Mouse (Mus musculus) liver, embryonic 12.5 days (tissue): Measurements from ENCODE around the gene Pakap. TPM values are rescaled to one million over a fixed set of nuclear protein-coding genes. Genes with fewer than 3 reads are reported as not detected.

Experiments used
- ATAC-seq: fragments of 200-750 bp; cut with Nextera tagmentation; 2 replicates; pipeline ENCODE4 v1.8.0; 2017; ENCODE audit warnings: moderate number of reproducible peaks, mild to moderate bottlenecking, moderate library complexity
- H3K27ac ChIP-seq: fragments of 300-500 bp; sonication (generic); 2 replicates; pipeline ENCODE4 v1.5.1; 2016; ENCODE audit warnings: mild to moderate bottlenecking
- H3K27me3 ChIP-seq: fragments of 300-500 bp; sonication (generic); replicated peaks from 2 replicates; pipeline ENCODE4 v1.6.1; 2016; ENCODE audit warnings: mild to moderate bottlenecking, moderate library complexity
- H3K36me3 ChIP-seq: fragments of 300-500 bp; sonication (generic); 2 replicates; pipeline ENCODE4 v1.6.1; 2016; ENCODE audit warnings: mild to moderate bottlenecking, moderate library complexity
- H3K4me1 ChIP-seq: fragments of 300-500 bp; sonication (generic); 2 replicates; pipeline ENCODE4 v1.6.1; 2016
- H3K4me2 ChIP-seq: fragments of 300-500 bp; sonication (generic); 2 replicates; pipeline ENCODE4 v1.6.1; 2016; ENCODE audit warnings: mild to moderate bottlenecking, moderate library complexity
- H3K4me3 ChIP-seq: fragments of 300-500 bp; sonication (generic); 2 replicates; pipeline ENCODE4 v1.5.1; 2016; ENCODE audit warnings: mild to moderate bottlenecking, moderate library complexity
- H3K9ac ChIP-seq: fragments of 300-500 bp; sonication (generic); 2 replicates; pipeline ENCODE4 v1.6.1; 2016; ENCODE audit warnings: mild to moderate bottlenecking, moderate library complexity
- H3K9me3 ChIP-seq: fragments of 300-500 bp; sonication (generic); replicated peaks from 2 replicates; pipeline ENCODE4 v1.6.1; 2016; ENCODE audit warnings: mild to moderate bottlenecking, moderate library complexity
- WGBS: fragments of 180-500 bp; shearing (Covaris S2); methylation state at CpG from one replicate; pipeline ENCODE4 v1.1.7; 2016; ENCODE audit not compliant: insufficient replicate concordance; 5-methylcytosine and 5-hydroxymethylcytosine counted together
- polyA plus RNA-seq: library from polyadenylated mRNA; unstranded; fragments of >200 nt; fragmentation: Nextera tagmentation; extraction: Ambion mirVana; gene quantifications from 2 replicates; pipeline ENCODE4 v1.2.1, GENCODE M21; 2016

The Pakap gene
- polyA plus RNA-seq, 1 experiment from 2014 or later: 2.1 TPM

GRCm38 (mm10) chr4:57733445-57733844, 165.5 kb downstream of the Pakap start:
- Histone ChIP-seq H3K27ac (no peak overlapping the region), H3K4me1 (no peaks in the 10 kb centered on the region), H3K27me3 (no peaks in the 10 kb centered on the region), H3K9me3 (no peaks in the 10 kb centered on the region), H3K4me2 (no peak overlapping the region), H3K36me3 (no peaks in the 10 kb centered on the region), H3K4me3 (no peak overlapping the region), H3K9ac (no peak overlapping the region)
- ATAC-seq: no peak
- WGBS: 59% methylated on average over 3 of the region's 3 CpGs

DNA sequence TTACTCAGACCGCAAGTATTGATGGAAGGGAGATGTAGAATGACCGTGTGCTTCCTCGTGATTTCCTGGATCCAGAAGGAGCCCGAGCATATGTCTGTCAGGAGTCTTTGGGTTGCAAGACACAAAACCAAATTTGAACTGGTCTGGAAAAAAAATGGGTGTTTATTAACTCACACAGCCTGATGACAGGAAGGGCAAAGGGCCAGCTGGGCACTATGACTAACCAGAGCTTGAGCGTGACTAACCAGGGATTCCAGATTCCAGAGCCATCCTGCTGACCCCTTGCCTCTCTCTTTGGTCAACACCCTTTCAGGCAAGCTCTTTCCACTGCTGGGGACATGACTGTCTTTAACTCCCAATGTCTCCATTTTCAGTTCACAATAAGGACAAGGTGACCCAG, 167.4 kb downstream of the Pakap start:
- Histone ChIP-seq H3K9ac (no peak overlapping the region), H3K27me3 (no peaks in the 10 kb centered on the region), H3K4me1 (no peaks in the 10 kb centered on the region), H3K4me2 (no peak overlapping the region), H3K9me3 (no peaks in the 10 kb centered on the region), H3K27ac (no peak overlapping the region), H3K4me3 (no peak overlapping the region), H3K36me3 (no peaks in the 10 kb centered on the region)
- ATAC-seq: no peak
- 69% methylated on average over 5 of the region's 5 CpGs for WGBS

DNA sequence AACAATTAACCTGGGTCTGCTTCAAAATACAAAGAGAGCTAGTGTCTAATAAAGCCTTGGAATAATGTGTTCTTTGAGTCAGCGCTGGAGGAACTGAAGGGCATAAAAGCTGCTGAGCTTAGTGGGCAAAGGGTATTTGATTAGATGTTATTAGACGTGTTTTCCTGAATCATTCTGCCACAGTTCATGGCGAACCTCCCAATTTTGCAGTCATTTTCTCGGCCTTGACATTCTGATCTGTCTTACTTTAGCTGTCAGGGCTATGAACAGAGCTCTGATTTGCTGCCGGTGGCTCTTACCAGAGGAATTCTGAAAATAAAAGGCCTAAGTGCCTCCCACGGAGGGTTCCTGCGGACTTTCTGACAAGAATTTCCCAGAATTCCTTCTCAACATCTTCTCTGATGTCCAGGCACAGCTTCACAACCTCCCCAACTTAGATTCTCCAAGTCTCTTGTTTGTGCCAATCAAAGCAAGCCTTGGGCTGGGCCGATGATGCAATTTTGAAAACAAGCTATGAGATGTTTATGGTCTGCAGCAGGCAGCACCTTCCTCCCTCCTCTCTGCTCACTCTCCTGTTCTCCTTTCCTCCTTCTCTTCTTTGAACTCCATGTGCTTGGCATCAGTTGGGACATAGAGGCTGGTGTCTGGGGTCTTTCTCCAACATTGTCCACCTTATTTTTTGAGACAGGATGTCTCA, 171.0 kb downstream of the Pakap start:
- ATAC-seq: no peak
- no peak overlapping the region for H3K9ac ChIP-seq
- H3K27me3 ChIP-seq: no peaks in the 10 kb centered on the region
- no peaks in the 10 kb centered on the region for H3K9me3 ChIP-seq
- H3K4me2 ChIP-seq: no peak overlapping the region
- H3K36me3 ChIP-seq: no peaks in the 10 kb centered on the region
- H3K4me3 ChIP-seq: no peak overlapping the region
- WGBS: 61% methylated on average over 8 of the region's 8 CpGs
- no peaks in the 10 kb centered on the region for H3K4me1 ChIP-seq
- H3K27ac ChIP-seq: no peak overlapping the region

GRCm38 (mm10) chr4:57743325-57743929, 175.4 kb downstream of the Pakap start:
- no peaks in the 10 kb centered on the region for H3K9me3 ChIP-seq
- 51% methylated on average over 11 of the region's 11 CpGs for WGBS
- no peak overlapping the region for H3K27ac ChIP-seq
- no peak overlapping the region for H3K9ac ChIP-seq
- H3K4me1 ChIP-seq: no peaks in the 10 kb centered on the region
- H3K4me2 ChIP-seq: no peak overlapping the region
- ATAC-seq: no peak
- no peaks in the 10 kb centered on the region for H3K36me3 ChIP-seq
- H3K27me3 ChIP-seq: no peaks in the 10 kb centered on the region
- no peak overlapping the region for H3K4me3 ChIP-seq

- no peaks in the 10 kb centered on the region for H3K36me3 ChIP-seq
- WGBS: 35% methylated on average over 4 of the region's 4 CpGs
- no peaks in the 10 kb centered on the region for H3K4me1 ChIP-seq
- H3K4me2 ChIP-seq: no peak overlapping the region
- H3K27ac ChIP-seq: no peak overlapping the region
- H3K4me3 ChIP-seq: no peak overlapping the region
- H3K9ac ChIP-seq: no peak overlapping the region
- H3K9me3 ChIP-seq: no peaks in the 10 kb centered on the region
- H3K27me3 ChIP-seq: no peaks in the 10 kb centered on the region
- no peak for ATAC-seq
These were observed 182.7 kb downstream of the Pakap start for GRCm38 (mm10) chr4:57750651-57751050.

DNA sequence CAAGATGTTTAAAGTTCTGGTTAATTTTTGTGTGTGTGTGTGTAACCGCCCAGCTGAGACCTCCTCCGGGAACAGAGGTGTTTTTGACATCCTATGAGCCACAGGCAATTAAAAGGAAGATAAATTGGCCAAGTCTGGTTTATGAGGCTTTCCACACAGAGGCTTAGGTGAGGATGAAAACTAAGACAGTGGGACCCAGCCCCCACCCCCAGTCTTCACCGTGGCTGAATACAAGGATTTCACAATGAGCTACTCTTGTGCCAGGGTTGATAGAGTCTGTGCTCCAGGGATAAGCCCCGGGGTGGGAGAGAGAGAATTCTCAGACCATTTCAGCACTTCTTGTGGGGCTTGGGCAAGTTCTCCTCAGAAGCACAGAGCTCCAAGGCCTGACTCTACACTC, 183.1 kb downstream of the Pakap start:
- H3K4me3 ChIP-seq: no peak overlapping the region
- H3K36me3 ChIP-seq: no peaks in the 10 kb centered on the region
- no peaks in the 10 kb centered on the region for H3K4me1 ChIP-seq
- ATAC-seq: no peak
- H3K9me3 ChIP-seq: no peaks in the 10 kb centered on the region
- no peak overlapping the region for H3K9ac ChIP-seq
- H3K27ac ChIP-seq: no peak overlapping the region
- H3K4me2 ChIP-seq: no peak overlapping the region
- no peaks in the 10 kb centered on the region for H3K27me3 ChIP-seq
- 37% methylated on average over 4 of the region's 4 CpGs for WGBS

DNA sequence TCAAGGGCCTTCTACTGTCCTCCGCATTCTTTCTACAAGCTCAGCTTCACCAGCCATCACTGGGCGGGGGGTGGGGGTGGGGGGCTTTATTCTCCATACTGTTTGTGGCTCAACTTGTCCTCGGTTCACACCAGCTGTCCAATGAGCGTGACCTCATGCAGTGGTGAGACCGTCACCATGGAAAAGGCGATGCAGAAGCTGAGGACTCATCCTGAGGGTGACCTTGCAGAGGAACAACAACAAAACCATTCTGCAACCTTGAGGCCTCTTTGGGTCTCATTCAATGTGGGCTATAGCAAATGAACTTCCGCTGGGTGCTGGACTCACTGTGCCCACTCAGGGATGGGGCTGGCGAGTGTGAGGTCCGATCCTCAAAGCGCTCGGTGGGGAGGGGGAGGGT, 183.6 kb downstream of the Pakap start:
- Histone ChIP-seq H3K27ac (no peak overlapping the region), H3K4me2 (no peak overlapping the region), H3K9ac (no peak overlapping the region), H3K36me3 (no peaks in the 10 kb centered on the region), H3K27me3 (no peaks in the 10 kb centered on the region), H3K4me1 (no peaks in the 10 kb centered on the region), H3K4me3 (no peak overlapping the region), H3K9me3 (no peaks in the 10 kb centered on the region)
- no peak for ATAC-seq
- 62% methylated on average over 11 of the region's 11 CpGs for WGBS

GRCm38 (mm10) chr4:57755085-57755484, 187.1 kb downstream of the Pakap start:
- Histone ChIP-seq H3K36me3 (no peaks in the 10 kb centered on the region), H3K27me3 (no peaks in the 10 kb centered on the region), H3K9ac (no peak overlapping the region), H3K9me3 (no peaks in the 10 kb centered on the region), H3K4me2 (no peak overlapping the region), H3K27ac (no peak overlapping the region), H3K4me1 (no peaks in the 10 kb centered on the region), H3K4me3 (no peak overlapping the region)
- WGBS: 77% methylated on average over 11 of the region's 11 CpGs
- ATAC-seq: no peak

GRCm38 (mm10) chr4:57757997-57758396, 190.0 kb downstream of the Pakap start:
- ATAC-seq: no peak
- 72% methylated on average over 11 of the region's 11 CpGs for WGBS
- Histone ChIP-seq H3K4me1 (no peaks in the 10 kb centered on the region), H3K27me3 (no peaks in the 10 kb centered on the region), H3K4me3 (no peak overlapping the region), H3K4me2 (no peak overlapping the region), H3K27ac (no peak overlapping the region), H3K9ac (no peak overlapping the region), H3K9me3 (no peaks in the 10 kb centered on the region), H3K36me3 (no peaks in the 10 kb centered on the region)

GRCm38 (mm10) chr4:57762424-57762823, 194.4 kb downstream of the Pakap start:
- H3K27me3 ChIP-seq: no peaks in the 10 kb centered on the region
- H3K4me2 ChIP-seq: no peak overlapping the region
- no peak for ATAC-seq
- no peak overlapping the region for H3K4me3 ChIP-seq
- 71% methylated on average over 7 of the region's 7 CpGs for WGBS
- no peaks in the 10 kb centered on the region for H3K4me1 ChIP-seq
- H3K36me3 ChIP-seq: no peaks in the 10 kb centered on the region
- H3K27ac ChIP-seq: no peak overlapping the region
- no peaks in the 10 kb centered on the region for H3K9me3 ChIP-seq
- no peak overlapping the region for H3K9ac ChIP-seq

- Histone ChIP-seq H3K9me3 (no peaks in the 10 kb centered on the region), H3K4me1 (no peaks in the 10 kb centered on the region), H3K4me2 (no peak overlapping the region), H3K4me3 (no peak overlapping the region), H3K27ac (no peak overlapping the region), H3K36me3 (no peaks in the 10 kb centered on the region), H3K27me3 (no peaks in the 10 kb centered on the region), H3K9ac (no peak overlapping the region)
- ATAC-seq: no peak
- 78% methylated on average over 1 of the region's 1 CpGs for WGBS
These were observed 196.4 kb downstream of the Pakap start for GRCm38 (mm10) chr4:57764392-57764791.

DNA sequence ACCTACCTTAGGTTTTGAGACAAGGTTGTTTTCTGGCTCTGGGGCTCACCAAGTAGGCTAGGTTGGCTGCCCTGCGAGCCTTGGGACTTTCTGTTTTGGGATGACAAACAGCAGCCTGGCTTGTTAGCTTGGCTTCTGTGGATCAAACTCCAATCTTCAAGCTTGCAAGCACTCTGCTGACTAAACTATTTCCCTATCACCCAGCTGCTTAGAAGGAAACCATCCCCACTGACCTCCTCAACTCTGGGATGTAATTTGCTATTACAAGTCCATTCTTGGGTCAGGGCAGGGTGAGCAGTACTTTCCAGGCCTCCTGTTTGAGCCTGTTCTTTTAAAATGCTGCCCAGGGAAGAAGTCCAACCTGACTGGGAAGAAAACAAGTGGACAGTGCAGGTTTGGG, 196.9 kb downstream of the Pakap start:
- Histone ChIP-seq H3K9me3 (no peaks in the 10 kb centered on the region), H3K27me3 (no peaks in the 10 kb centered on the region), H3K4me3 (no peak overlapping the region), H3K9ac (no peak overlapping the region), H3K27ac (no peak overlapping the region), H3K4me2 (no peak overlapping the region), H3K36me3 (no peaks in the 10 kb centered on the region), H3K4me1 (no peaks in the 10 kb centered on the region)
- ATAC-seq: no peak
- 59% methylated on average over 1 of the region's 1 CpGs for WGBS

DNA sequence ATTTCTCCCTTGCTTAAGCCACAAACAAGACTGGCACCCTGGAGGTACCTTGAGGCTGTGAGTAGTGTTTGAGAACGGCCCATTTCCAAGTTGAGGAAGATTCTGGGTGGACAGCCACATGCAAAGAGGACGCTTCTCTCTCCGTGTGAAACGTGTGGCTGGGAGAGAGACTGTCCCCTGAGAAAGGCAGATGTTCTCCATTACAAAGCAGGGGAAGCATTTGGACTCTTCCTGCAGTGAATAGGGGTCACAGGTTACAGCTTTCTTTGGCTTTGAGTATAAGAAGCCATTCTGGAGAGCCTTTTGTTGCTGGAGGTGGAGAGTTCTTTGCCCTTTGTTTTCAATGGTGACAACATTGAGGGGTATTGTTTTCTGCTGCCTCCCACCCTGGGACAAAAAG, 197.8 kb downstream of the Pakap start:
- Histone ChIP-seq H3K4me1 (no peaks in the 10 kb centered on the region), H3K36me3 (no peaks in the 10 kb centered on the region), H3K9ac (no peak overlapping the region), H3K4me3 (no peak overlapping the region), H3K27me3 (no peaks in the 10 kb centered on the region), H3K4me2 (no peak overlapping the region), H3K27ac (no peak overlapping the region), H3K9me3 (no peaks in the 10 kb centered on the region)
- ATAC-seq: no peak
- WGBS: 69% methylated on average over 4 of the region's 4 CpGs
